Comparison of ENCODE assay signal across 11 mouse cellular contexts in genomic region chr1:59464696-59465639, GRCm38 (mm10). TPM values are rescaled to one million over a fixed set of nuclear protein-coding genes. Genes with fewer than 3 reads are reported as not detected.
DNase-seq lines count a peak whose midpoint lies in the region; ATAC-seq and TF ChIP-seq lines count a peak whose summit lies in the region.
"Had no signal": no experiment of that assay in that cellular context is flagged by ENCODE, and none has a peak within 500 bp of the region (broad histone marks: within the 10 kb centered on the region; RNA-seq: fewer than 3 reads in every experiment).

No protein-coding gene starts in this region.

- peak overlapping the region; percentile 83 for H3K27ac ChIP-seq in lung, embryonic 14.5 days (ENCODE audit: low read depth)
- peak overlapping the region; percentile 39; the same call in 1 of the 2 replicates for H3K27ac ChIP-seq in embryonic facial prominence, embryonic 13.5 days
- no peak overlapping the region for H3K27ac ChIP-seq in intestine, embryonic 16.5 days (ENCODE audit: low read length)
- peak overlapping the region; percentile 50; the same call in 1 of the 2 replicates for H3K27ac ChIP-seq in neural tube, embryonic 12.5 days
- H3K27ac ChIP-seq: liver, embryonic 14.5 days had no signal

- DNase-seq in lung, embryonic 14.5 days: peak; percentile 80
- no peak for DNase-seq in lung, postnatal 14 days
- no peak for DNase-seq in left cerebral cortex, adult 11 months (ENCODE audit: low spot score)
- no peak for DNase-seq in cerebellum, adult 9-11 months
- DNase-seq: adrenal gland, adult 8-10 months; cerebellum, postnatal 25 days had no signal

- TF ChIP-seq CTCF in lung, embryonic 14.5 days (IDR thresholded peaks at IDR 0.05; ENCODE audit: low read depth): no peak

- H3K4me2 ChIP-seq in lung, embryonic 14.5 days: peak overlapping the region; percentile 12; the same call in 1 of the 2 replicates
- no peak overlapping the region for H3K4me2 ChIP-seq in embryonic facial prominence, embryonic 13.5 days
- no peak overlapping the region for H3K4me2 ChIP-seq in intestine, embryonic 16.5 days (ENCODE audit: low read depth, low read length)
- H3K4me2 ChIP-seq in neural tube, embryonic 12.5 days (replicated peaks): peak overlapping the region; percentile 16; the same call in 1 of the 2 replicates

- H3K9me3 ChIP-seq in lung, embryonic 14.5 days (ENCODE audit: low read depth, low read length): no peaks in the 10 kb centered on the region
- no peaks in the 10 kb centered on the region for H3K9me3 ChIP-seq in embryonic facial prominence, embryonic 13.5 days
- H3K9me3 ChIP-seq in intestine, embryonic 16.5 days (ENCODE audit: control insufficient read depth, low read length): no peaks in the 10 kb centered on the region
- H3K9me3 ChIP-seq in neural tube, embryonic 12.5 days: no peaks in the 10 kb centered on the region
- H3K9me3 ChIP-seq: G1E had no signal

- H3K9ac ChIP-seq in lung, embryonic 14.5 days: 0 out of 2 replicates have a peak overlapping the region, but pooled peaks have one; percentile 1
- 0 out of 2 replicates have a peak overlapping the region, but pooled peaks have one; percentile 44 for H3K9ac ChIP-seq in embryonic facial prominence, embryonic 13.5 days
- peak overlapping the region; percentile 12; the same call in 1 of the 2 replicates for H3K9ac ChIP-seq in intestine, embryonic 16.5 days (ENCODE audit: low read depth, low read length)
- H3K9ac ChIP-seq in neural tube, embryonic 12.5 days: no peak overlapping the region
- H3K9ac ChIP-seq: liver, embryonic 14.5 days had no signal

- no peak overlapping the region for H3K4me3 ChIP-seq in lung, embryonic 14.5 days (ENCODE audit: low read depth, low read length)
- H3K4me3 ChIP-seq in embryonic facial prominence, embryonic 13.5 days: no peak overlapping the region
- H3K4me3 ChIP-seq in intestine, embryonic 16.5 days (ENCODE audit: low read length): no peak overlapping the region
- H3K4me3 ChIP-seq in neural tube, embryonic 12.5 days: no peak overlapping the region

- H3K36me3 ChIP-seq in lung, embryonic 14.5 days (ENCODE audit: insufficient read depth): no peaks in the 10 kb centered on the region
- no peaks in the 10 kb centered on the region for H3K36me3 ChIP-seq in embryonic facial prominence, embryonic 13.5 days
- H3K36me3 ChIP-seq in intestine, embryonic 16.5 days (ENCODE audit: control insufficient read depth, insufficient read depth, low read length): no peaks in the 10 kb centered on the region
- no peaks in the 10 kb centered on the region for H3K36me3 ChIP-seq in neural tube, embryonic 12.5 days
- H3K36me3 ChIP-seq: G1E had no signal

- H3K27me3 ChIP-seq in lung, embryonic 14.5 days (ENCODE audit: insufficient read depth, low read length): no peaks in the 10 kb centered on the region
- no peaks in the 10 kb centered on the region for H3K27me3 ChIP-seq in embryonic facial prominence, embryonic 13.5 days
- H3K27me3 ChIP-seq in intestine, embryonic 16.5 days (replicated peaks; ENCODE audit: control insufficient read depth, insufficient read depth, low read length): no peaks in the 10 kb centered on the region
- H3K27me3 ChIP-seq in neural tube, embryonic 12.5 days (replicated peaks): no peaks in the 10 kb centered on the region

- ATAC-seq in lung, embryonic 14.5 days (ENCODE audit: insufficient read depth): peak; percentile 80
- ATAC-seq in embryonic facial prominence, embryonic 13.5 days (ENCODE audit: insufficient number of reproducible peaks, insufficient read depth, low FRiP score, low TSS enrichment, low read depth): no peak
- ATAC-seq in intestine, embryonic 16.5 days: peak; percentile 53
- ATAC-seq in neural tube, embryonic 12.5 days (ENCODE audit: low FRiP score, low read depth): peak; percentile 54

- H3K4me1 ChIP-seq in lung, embryonic 14.5 days (ENCODE audit: insufficient read depth): peaks cover 22% of the 10 kb centered on the region
- H3K4me1 ChIP-seq in embryonic facial prominence, embryonic 13.5 days: peaks cover 16% of the 10 kb centered on the region
- H3K4me1 ChIP-seq in intestine, embryonic 16.5 days (ENCODE audit: control insufficient read depth, insufficient read depth, low read length): no peaks in the 10 kb centered on the region; the same call in 1 of the 2 replicates
- peaks cover 27% of the 10 kb centered on the region for H3K4me1 ChIP-seq in neural tube, embryonic 12.5 days

- 16% methylated on average over 17 of the region's 17 CpGs for WGBS in lung, embryonic 14.5 days
- 47% methylated on average over 17 of the region's 17 CpGs for WGBS in embryonic facial prominence, embryonic 13.5 days
- WGBS in intestine, embryonic 16.5 days: 40% methylated on average over 17 of the region's 17 CpGs
- WGBS in neural tube, embryonic 12.5 days: 17% methylated on average over 17 of the region's 17 CpGs

RNA-seq across cellular contexts. Expression of gene Fzd7, which starts 17.3 kb away (rescaled TPM):
- 21.7 and 22.7 TPM in 2 replicates for polyA plus RNA-seq in lung, embryonic 14.5 days (2014; fragmentation: Nextera tagmentation; extraction: Ambion mirVana)
- 13.4 and 13.7 TPM in 2 replicates for polyA plus RNA-seq in embryonic facial prominence, embryonic 13.5 days (2015; fragmentation: Nextera tagmentation; extraction: Ambion mirVana)
- polyA plus RNA-seq in intestine, embryonic 16.5 days (2015; fragmentation: Nextera tagmentation; extraction: Ambion mirVana): 3.4 and 3.8 TPM in 2 replicates
- polyA plus RNA-seq in neural tube, embryonic 12.5 days (2016; fragmentation: Nextera tagmentation; extraction: Ambion mirVana): 17.4 and 18.3 TPM in 2 replicates

RNA-seq across cellular contexts. Expression of gene Gm973, which starts 51.1 kb away (rescaled TPM):
- polyA plus RNA-seq in lung, embryonic 14.5 days (2014; fragmentation: Nextera tagmentation; extraction: Ambion mirVana): 0.41 TPM in 1 of 2 replicates, not detected in the other
- 2.7 and 2.8 TPM in 2 replicates for polyA plus RNA-seq in embryonic facial prominence, embryonic 13.5 days (2015; fragmentation: Nextera tagmentation; extraction: Ambion mirVana)
- polyA plus RNA-seq in intestine, embryonic 16.5 days (2015; fragmentation: Nextera tagmentation; extraction: Ambion mirVana): 0.37 and 0.49 TPM in 2 replicates
- polyA plus RNA-seq in neural tube, embryonic 12.5 days (2016; fragmentation: Nextera tagmentation; extraction: Ambion mirVana): 3.5 and 5.0 TPM in 2 replicates

Comparison
In these comparisons a context has a peak if more than half of its experiments do, and no peak if none do; other contexts are left out.
1. H3K4me2 ChIP-seq: peak in lung, embryonic 14.5 days (single experiment) and neural tube, embryonic 12.5 days (single experiment); none in embryonic facial prominence, embryonic 13.5 days (single experiment) and intestine, embryonic 16.5 days (single experiment).